Mouse (Mus musculus) CD8-positive naive resting alpha-beta T cell, adult 2 months (primary cell): ENCODE measurements at regions not wholly inside any gene's neighbourhood (a gene's known extent, or its start where the extent isn't known, plus 50 kb on each side); places are given as distances from the start of the nearest gene placed in this dataset.

ENCODE experiments used
- DNase-seq, 2 experiments: peaks; one replicate each; pipeline ENCODE4 v3.0.0; 2022; ENCODE audit warnings: low read depth in 2 of 2, low spot score in 2 of 2

- no peak for DNase-seq
Observed at GRCm38 (mm10) chr13:37503449-37503848, 158.4 kb downstream of the Ly86 start.

DNA sequence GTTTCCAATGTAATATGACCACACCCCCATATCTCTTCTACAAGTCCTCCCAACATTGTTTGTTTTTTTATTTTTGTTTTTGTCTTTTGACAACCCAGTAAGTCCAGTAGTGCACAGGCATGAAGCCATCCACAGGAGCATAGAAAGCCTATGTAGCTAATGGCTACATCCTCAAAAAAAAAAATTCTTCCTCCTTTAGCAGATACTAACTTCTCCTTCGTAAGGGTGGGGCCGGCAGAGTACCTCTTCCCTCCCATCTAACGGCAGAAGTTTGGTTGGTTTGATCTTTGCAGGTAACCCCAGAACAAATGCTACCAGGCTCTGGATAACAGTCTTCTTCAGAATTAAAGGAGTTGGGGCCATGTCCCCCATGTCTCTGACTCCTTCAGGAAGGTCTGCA is 158.9 kb downstream of the Ly86 start:
- DNase-seq = no peak

DNA sequence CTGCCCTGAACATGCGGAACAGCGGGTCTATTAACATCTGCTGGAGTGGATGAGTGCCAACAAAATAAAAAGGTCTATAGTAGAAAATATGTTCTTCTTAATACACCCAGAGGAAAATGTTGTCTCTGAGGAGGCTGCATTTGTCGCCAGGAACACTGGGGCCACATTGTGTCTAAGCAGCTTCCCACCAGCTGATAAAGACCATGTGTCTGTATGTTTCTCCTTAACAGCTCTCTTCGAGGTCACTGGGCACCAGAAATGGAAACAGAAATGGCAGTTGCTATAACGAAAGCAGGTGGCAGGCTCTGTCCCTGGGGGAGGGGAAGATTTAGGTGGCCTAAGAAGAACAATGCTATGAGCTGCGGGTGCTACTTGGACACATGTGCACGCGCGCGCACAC is 159.4 kb downstream of the Ly86 start:
- no peak for DNase-seq

DNA sequence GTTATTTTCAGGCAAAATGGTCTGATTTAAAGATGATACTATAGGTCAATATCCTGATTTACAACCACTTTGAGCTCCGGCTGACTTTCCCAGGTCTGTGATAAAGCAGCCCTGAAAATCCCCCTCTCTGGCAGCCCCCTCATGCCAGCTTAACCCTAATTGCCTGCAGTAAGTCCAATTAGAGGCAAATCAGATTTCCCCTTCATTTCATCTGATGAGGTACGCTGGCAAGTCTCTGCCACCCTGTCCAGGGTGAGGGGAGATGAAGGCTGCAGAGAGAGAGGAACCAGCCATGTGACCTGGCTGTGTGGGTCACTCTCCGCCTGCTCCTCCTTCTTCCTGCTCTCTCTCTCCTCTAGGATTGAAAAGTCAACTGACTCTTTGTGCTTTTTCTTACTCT is 160.6 kb downstream of the Ly86 start:
- DNase-seq = no peak

DNA sequence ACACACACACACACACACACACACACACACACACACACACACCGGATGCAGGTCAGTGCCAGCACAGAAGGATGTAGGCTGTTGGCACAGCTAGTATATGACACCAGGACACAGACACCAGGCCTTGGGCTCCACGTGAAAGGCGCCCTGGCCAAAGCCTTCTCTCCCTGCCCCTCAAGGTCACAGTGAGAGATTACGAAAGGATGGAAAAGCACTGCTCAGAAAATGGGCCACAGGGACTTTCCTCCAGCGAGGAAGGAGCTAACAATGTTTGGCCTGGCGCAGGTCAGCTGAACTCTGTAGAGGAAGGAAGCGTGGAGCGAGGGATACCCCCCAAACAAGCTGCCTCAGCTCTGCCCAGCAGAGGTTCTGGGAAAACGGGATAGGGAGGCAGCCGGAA is 161.0 kb downstream of the Ly86 start:
- DNase-seq = no peak

DNA sequence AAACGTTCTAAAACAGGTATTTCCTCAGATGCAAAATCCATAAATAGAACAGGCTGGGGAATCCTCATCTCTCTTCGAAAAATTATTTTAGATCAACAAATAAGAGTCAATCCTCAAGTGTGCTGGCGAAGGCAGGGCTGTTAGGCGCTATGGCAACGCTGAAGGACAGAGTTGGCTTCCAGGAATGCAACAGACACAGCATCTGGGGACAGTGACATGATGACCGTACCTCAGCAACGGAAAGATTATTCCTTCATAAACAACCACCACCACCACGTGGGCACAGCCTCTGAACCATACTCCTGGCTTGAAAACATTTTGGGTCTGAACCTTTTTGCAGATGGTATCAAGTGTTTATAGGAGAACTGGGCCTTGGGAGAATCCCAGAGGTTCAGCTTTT is 161.7 kb downstream of the Ly86 start:
- no peak for DNase-seq

DNA sequence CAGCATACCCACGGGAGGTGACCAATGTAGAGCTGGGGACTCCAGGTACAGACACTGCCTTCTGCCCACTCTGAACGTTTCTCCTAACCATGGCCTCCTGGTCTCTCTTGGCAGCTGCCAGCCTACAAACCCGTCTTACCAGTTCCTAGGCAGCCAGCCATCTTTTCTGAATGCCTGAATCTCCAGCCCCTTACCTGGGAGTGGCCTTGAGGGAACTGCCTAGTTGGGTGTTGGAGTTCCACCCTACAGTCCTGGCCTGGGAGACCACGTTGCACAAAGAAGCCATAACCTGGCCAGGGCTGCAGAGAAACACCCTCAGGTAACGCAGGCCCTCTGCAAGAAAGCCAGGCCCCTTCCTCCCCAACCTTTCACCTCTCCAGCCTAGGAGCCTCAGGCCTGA is 162.1 kb downstream of the Ly86 start:
- no peak for DNase-seq

GRCm38 (mm10) chr13:37508385-37509351 is 163.7 kb downstream of the Ly86 start:
- DNase-seq = no peak

GRCm38 (mm10) chr13:37509352-37509851 is 164.4 kb downstream of the Ly86 start:
- no peak for DNase-seq

- DNase-seq = no peak
Observed at GRCm38 (mm10) chr13:37510511-37510910, 165.5 kb downstream of the Ly86 start.

- DNase-seq = no peak
Observed at GRCm38 (mm10) chr13:37511006-37511405, 166.0 kb downstream of the Ly86 start.

GRCm38 (mm10) chr13:37511406-37511805 is 166.4 kb downstream of the Ly86 start:
- DNase-seq = no peak

GRCm38 (mm10) chr13:37512781-37513180 is 167.8 kb downstream of the Ly86 start:
- DNase-seq = no peak

DNA sequence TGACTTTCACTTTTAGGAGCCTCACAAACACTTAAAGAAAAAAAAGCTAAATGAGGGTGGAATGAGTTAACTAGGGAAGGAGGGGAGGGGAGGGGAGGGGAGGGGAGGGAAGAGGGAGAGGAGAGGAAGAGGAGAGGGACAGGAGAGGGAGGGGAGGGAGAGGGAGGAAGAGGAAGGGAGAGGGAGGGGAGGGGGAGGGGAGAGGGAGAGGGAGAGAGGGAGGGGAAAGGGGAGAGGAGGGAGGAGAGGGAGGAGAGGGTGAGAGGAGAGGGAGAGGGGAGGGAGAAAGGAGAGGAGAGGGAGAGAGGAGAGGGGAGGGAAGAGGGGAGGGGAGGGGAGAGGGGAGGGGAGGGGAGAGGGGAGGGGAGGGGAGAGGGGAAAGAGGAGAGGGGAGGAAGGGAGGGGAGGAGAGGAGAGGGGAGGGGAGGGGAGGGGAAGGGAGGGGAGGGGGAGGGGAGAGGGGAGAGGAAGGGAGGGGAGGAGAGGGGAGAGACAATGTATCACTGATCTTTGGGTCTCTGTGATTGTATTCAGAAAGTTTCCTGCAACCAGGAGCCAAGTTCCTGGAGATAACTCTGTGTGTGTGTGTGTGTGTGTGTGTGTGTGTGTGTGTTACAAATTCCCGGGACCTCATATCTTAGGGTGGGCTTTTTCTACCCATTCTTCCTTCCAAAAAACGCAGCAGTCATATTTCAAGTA is 168.3 kb downstream of the Ly86 start:
- no peak for DNase-seq

DNA sequence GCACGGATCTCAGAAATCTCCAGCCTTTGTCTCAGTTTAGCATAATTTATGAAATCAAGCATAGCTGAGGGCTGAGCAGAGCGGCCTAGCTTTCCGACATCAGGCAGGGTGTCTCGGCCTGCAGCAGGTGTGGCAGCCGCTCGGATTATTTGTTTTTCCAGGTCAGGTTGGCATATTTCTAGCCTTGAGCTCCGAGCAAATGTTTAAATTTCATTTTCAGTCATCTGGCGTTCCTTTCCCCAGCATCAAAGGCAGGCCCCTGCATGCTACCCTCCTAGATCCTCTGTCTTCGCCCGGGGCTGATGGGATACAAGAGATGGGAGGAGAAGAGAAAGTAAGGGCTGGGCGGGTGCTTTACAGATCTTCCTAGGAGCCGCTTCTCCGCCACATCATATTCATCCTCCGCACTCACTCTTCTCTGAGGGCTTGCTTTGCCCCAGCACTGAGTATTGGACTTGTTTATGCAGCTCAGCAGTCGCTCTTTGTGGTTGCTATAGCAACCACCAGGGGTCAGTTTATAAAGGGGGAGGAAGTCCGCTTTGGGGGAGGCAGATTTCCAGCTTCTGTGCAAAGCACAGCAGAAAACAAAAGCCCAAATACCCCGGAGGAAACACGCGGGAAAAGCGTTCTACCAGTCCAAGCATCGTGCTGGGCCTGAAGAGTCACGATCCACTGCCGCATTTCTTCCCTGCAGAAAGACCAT is 169.0 kb downstream of the Ly86 start:
- DNase-seq = no peak

DNA sequence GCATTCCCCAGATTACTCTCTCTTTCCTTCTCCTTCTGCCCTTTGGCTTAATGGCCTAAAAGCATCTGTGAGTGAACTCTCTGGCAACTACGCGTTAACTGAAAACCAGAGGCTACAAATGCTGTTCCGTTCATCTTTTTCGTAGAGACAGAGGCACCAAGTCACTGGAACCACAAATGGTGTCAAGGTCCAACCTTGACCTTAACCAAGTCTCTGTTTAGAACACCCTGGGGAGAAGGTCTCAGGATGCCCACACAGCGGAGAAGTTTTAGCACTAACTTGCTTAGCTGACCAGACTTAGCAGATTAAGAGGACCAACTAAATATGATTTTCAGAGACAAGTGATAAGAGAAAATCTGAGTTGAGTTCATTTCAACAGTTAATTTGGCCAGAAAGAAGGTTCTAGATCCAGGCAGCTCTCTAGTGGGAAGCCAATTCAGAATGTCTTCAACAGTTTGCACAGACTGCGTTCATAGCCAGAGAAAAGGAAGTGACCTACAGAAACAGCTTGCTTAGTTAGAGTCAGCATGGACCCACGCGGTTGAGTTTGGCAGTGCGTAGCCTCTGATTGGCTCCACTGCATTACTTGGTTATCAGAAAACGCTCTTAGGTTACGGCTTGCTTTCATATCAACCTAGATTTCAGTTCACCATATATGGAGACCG is 169.8 kb downstream of the Ly86 start:
- no peak for DNase-seq

GRCm38 (mm10) chr13:37517055-37517807 is 172.2 kb downstream of the Ly86 start:
- no peak for DNase-seq

GRCm38 (mm10) chr13:37519948-37520347 is 174.9 kb downstream of the Ly86 start:
- DNase-seq = peak; percentile 36 to 56

DNA sequence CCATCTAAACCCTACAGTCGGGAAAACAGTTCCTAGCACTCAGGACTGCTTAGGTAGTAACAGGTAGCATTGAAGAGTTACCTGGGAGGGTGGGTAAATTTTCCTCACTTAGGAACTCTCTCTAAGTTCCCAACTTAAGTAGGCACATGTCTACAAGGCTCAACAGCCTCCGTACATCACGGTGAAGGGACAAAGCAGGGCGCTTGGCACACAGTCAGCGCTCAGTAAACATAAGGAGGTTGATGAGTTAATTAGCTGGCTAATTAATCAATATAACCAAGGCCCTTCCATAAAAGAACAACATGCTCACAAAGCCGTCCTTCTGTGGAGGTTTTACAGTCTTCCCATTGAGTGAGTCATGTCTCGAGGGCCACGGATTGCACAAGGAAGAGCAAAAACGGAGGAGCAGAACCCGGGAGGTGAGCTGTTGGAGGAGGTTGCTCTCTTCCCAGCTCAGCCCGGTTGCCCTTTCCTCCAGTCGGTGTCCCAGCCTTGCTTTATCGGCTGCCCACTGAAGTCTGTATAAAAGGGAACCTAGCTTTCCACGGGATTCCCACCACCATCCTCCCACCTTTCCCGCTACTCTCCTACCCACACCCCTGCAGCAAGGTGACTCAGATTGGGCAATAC is 180.2 kb downstream of the Ly86 start:
- no peak for DNase-seq

GRCm38 (mm10) chr13:37526102-37526501 is 181.1 kb downstream of the Ly86 start:
- DNase-seq = no peak
